ENCODE assay signal across 10 mouse cellular contexts in the genomic region with DNA sequence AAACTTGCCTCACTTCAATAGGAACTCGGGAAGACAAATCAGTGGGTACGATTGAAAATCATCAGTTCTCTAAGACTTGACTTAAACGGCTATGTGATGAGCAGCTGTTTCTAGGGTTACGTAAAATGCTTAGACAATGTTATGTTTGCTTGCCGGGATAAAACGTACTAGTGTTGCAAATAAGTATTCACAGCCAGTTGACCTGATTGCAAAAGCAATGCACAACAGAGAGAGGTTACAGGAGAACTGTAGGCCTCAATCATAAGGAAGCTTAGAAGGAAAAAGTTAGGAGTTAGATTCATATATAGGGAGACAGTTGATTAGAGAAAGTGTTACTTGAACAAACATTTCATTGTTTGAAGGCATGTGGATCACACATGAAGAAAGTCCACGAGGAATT. TPM values are rescaled to one million over a fixed set of nuclear protein-coding genes. Genes with fewer than 3 reads are reported as not detected.
A peak's percentile ranks its signal among the peaks of the same experiment; 100 is the strongest.
DNase-seq lines count a peak whose midpoint lies in the region; ATAC-seq and TF ChIP-seq lines count a peak whose summit lies in the region.
"Had no signal": no experiment of that assay in that cellular context is flagged by ENCODE, and none has a peak within 500 bp of the region (broad histone marks: within the 10 kb centered on the region; RNA-seq: fewer than 3 reads in every experiment).

No protein-coding gene starts in this region.

- H3K27ac ChIP-seq in hindbrain, embryonic 10.5 days, result no peak overlapping the region
- no peak overlapping the region for H3K27ac ChIP-seq in hindbrain, embryonic 11.5 days (ENCODE audit: low read depth, low read length)
- H3K27ac ChIP-seq in embryonic facial prominence, embryonic 12.5 days, result no peak overlapping the region
- H3K27ac ChIP-seq in hindbrain, embryonic 12.5 days, result no peak overlapping the region
- no peak overlapping the region for H3K27ac ChIP-seq in midbrain, embryonic 10.5 days (replicated peaks)
- H3K27ac ChIP-seq in cerebellum, adult 2 months (ENCODE audit: insufficient read depth, low read length), result no peak overlapping the region
- H3K27ac ChIP-seq: left cerebral cortex, adult 2 months had no signal

- no peaks in the 10 kb centered on the region for H3K36me3 ChIP-seq in hindbrain, embryonic 10.5 days
- H3K36me3 ChIP-seq in hindbrain, embryonic 11.5 days (ENCODE audit: control insufficient read depth, insufficient read depth, low read length), result no peaks in the 10 kb centered on the region
- no peaks in the 10 kb centered on the region for H3K36me3 ChIP-seq in embryonic facial prominence, embryonic 12.5 days
- no peaks in the 10 kb centered on the region for H3K36me3 ChIP-seq in hindbrain, embryonic 12.5 days
- no peaks in the 10 kb centered on the region for H3K36me3 ChIP-seq in midbrain, embryonic 10.5 days

- H3K9me3 ChIP-seq in hindbrain, embryonic 10.5 days, result no peaks in the 10 kb centered on the region
- H3K9me3 ChIP-seq in hindbrain, embryonic 11.5 days (ENCODE audit: control insufficient read depth, low read length), result no peaks in the 10 kb centered on the region
- no peaks in the 10 kb centered on the region for H3K9me3 ChIP-seq in embryonic facial prominence, embryonic 12.5 days
- no peaks in the 10 kb centered on the region for H3K9me3 ChIP-seq in hindbrain, embryonic 12.5 days (replicated peaks)
- no peaks in the 10 kb centered on the region for H3K9me3 ChIP-seq in midbrain, embryonic 10.5 days (replicated peaks)

- no peak for TF ChIP-seq POLR2A in cerebellum, adult 2 months (IDR thresholded peaks at IDR 0.05; ENCODE audit: borderline replicate concordance, insufficient read depth, low read length)

- no peaks in the 10 kb centered on the region for H3K27me3 ChIP-seq in hindbrain, embryonic 10.5 days (ENCODE audit: insufficient read depth, poor library complexity, severe bottlenecking)
- no peaks in the 10 kb centered on the region for H3K27me3 ChIP-seq in hindbrain, embryonic 11.5 days (ENCODE audit: control insufficient read depth, insufficient read depth, low read length)
- H3K27me3 ChIP-seq in embryonic facial prominence, embryonic 12.5 days, result no peaks in the 10 kb centered on the region
- no peaks in the 10 kb centered on the region for H3K27me3 ChIP-seq in hindbrain, embryonic 12.5 days
- H3K27me3 ChIP-seq in midbrain, embryonic 10.5 days (ENCODE audit: low read depth, poor library complexity, severe bottlenecking), result no peaks in the 10 kb centered on the region; the same call in 1 of the 2 replicates
- H3K27me3 ChIP-seq in cerebellum, adult 2 months (ENCODE audit: control insufficient read depth, insufficient read depth, low read length), result no peaks in the 10 kb centered on the region

- H3K4me1 ChIP-seq in hindbrain, embryonic 10.5 days (replicated peaks), result peaks cover 35% of the 10 kb centered on the region
- H3K4me1 ChIP-seq in hindbrain, embryonic 11.5 days (replicated peaks; ENCODE audit: control insufficient read depth, insufficient read depth, low read length), result 0 out of 2 replicates have a peak, but pooled peaks cover 3% of the 10 kb centered on the region
- peaks cover 35% of the 10 kb centered on the region for H3K4me1 ChIP-seq in embryonic facial prominence, embryonic 12.5 days
- peaks cover 32% of the 10 kb centered on the region for H3K4me1 ChIP-seq in hindbrain, embryonic 12.5 days
- peaks cover 42% of the 10 kb centered on the region for H3K4me1 ChIP-seq in midbrain, embryonic 10.5 days
- H3K4me1 ChIP-seq in cerebellum, adult 2 months (ENCODE audit: control insufficient read depth, insufficient read depth, low read length), result peaks cover 5% of the 10 kb centered on the region; the same call in 1 of the 2 replicates

- 81% methylated on average over 7 of the region's 7 CpGs for WGBS in hindbrain, embryonic 10.5 days
- 83% methylated on average over 7 of the region's 7 CpGs for WGBS in hindbrain, embryonic 11.5 days
- WGBS in embryonic facial prominence, embryonic 12.5 days, result 62% methylated on average over 7 of the region's 7 CpGs
- WGBS in hindbrain, embryonic 12.5 days, result 76% methylated on average over 7 of the region's 7 CpGs
- 89% methylated on average over 7 of the region's 7 CpGs for WGBS in midbrain, embryonic 10.5 days
- WGBS in cerebellum, adult 2 months, result 57% methylated on average over 7 of the region's 7 CpGs

- H3K4me2 ChIP-seq in hindbrain, embryonic 11.5 days (replicated peaks; ENCODE audit: low read depth, low read length), result no peak overlapping the region
- H3K4me2 ChIP-seq in embryonic facial prominence, embryonic 12.5 days (replicated peaks), result peak overlapping the region; percentile 76; the same call in 1 of the 2 replicates
- H3K4me2 ChIP-seq in hindbrain, embryonic 12.5 days (replicated peaks), result peak overlapping the region; percentile 85; the same call in 1 of the 2 replicates

- peak overlapping the region; percentile 96; the same call in 1 of the 2 replicates for H3K4me3 ChIP-seq in hindbrain, embryonic 10.5 days
- H3K4me3 ChIP-seq in hindbrain, embryonic 11.5 days (ENCODE audit: low read depth, low read length), result no peak overlapping the region
- no peak overlapping the region for H3K4me3 ChIP-seq in embryonic facial prominence, embryonic 12.5 days
- no peak overlapping the region for H3K4me3 ChIP-seq in hindbrain, embryonic 12.5 days
- peak overlapping the region; percentile 91; the same call in 1 of the 2 replicates for H3K4me3 ChIP-seq in midbrain, embryonic 10.5 days
- no peak overlapping the region for H3K4me3 ChIP-seq in cerebellum, adult 2 months (replicated peaks; ENCODE audit: insufficient read depth, low read depth, low read length)

- TF ChIP-seq CTCF in cerebellum, adult 2 months (IDR thresholded peaks at IDR 0.05; ENCODE audit: borderline replicate concordance, insufficient read depth, low read depth, low read length), result no peak

- no peak for DNase-seq in hindbrain, embryonic 10.5 days (ENCODE audit: low spot score)
- no peak for DNase-seq in hindbrain, embryonic 11.5 days (ENCODE audit: low spot score)
- DNase-seq in midbrain, embryonic 10.5 days (ENCODE audit: low spot score), result no peak
- DNase-seq in cerebellum, adult 2 months, result no peak
- DNase-seq in gastrocnemius, postnatal 10 days, result no peak
- DNase-seq in gastrocnemius, adult 18-20 months (ENCODE audit: low spot score), result no peak
- DNase-seq: cerebellum, adult 11 months had no signal

- no peak overlapping the region for H3K9ac ChIP-seq in hindbrain, embryonic 11.5 days (ENCODE audit: low read depth, low read length)
- H3K9ac ChIP-seq in embryonic facial prominence, embryonic 12.5 days, result no peak overlapping the region
- H3K9ac ChIP-seq in hindbrain, embryonic 12.5 days, result no peak overlapping the region

- no peak for ATAC-seq in hindbrain, embryonic 11.5 days (ENCODE audit: low FRiP score)
- ATAC-seq in embryonic facial prominence, embryonic 12.5 days (ENCODE audit: insufficient number of reproducible peaks, insufficient read depth, low FRiP score, low TSS enrichment), result no peak
- ATAC-seq in hindbrain, embryonic 12.5 days (ENCODE audit: low FRiP score), result no peak

RNA-seq across cellular contexts. Expression of a gene that starts 2.2 kb away (rescaled TPM):
- polyA plus RNA-seq in hindbrain, embryonic 10.5 days (2016; fragmentation: Nextera tagmentation; extraction: Ambion mirVana), result 38.1 and 38.3 TPM in 2 replicates
- 51.7 and 57.6 TPM in 2 replicates for polyA plus RNA-seq in hindbrain, embryonic 11.5 days (2014; fragmentation: Nextera tagmentation; extraction: Ambion mirVana)
- 45.8 and 46.8 TPM in 2 replicates for polyA plus RNA-seq in embryonic facial prominence, embryonic 12.5 days (2016; fragmentation: Nextera tagmentation; extraction: Ambion mirVana)
- 57.3 and 58.0 TPM in 2 replicates for polyA plus RNA-seq in hindbrain, embryonic 12.5 days (2016; fragmentation: Nextera tagmentation; extraction: Ambion mirVana)
- polyA plus RNA-seq in midbrain, embryonic 10.5 days (2016; fragmentation: Nextera tagmentation; extraction: Ambion mirVana), result 37.9 and 41.9 TPM in 2 replicates
- polyA plus RNA-seq in cerebellum, adult 2 months (2012; rRNA removed), result 24.4 and 26.0 TPM in 2 replicates
- 10 to 100 TPM; 11.0 to 14.5 TPM for total RNA-seq in gastrocnemius, postnatal 10 days (2021)
- total RNA-seq in gastrocnemius, adult 18-20 months (2021), result 10 to 100 TPM; 10.0 to 13.3 TPM

Comparison
In these comparisons a context has a peak if more than half of its experiments do, and no peak if none do; other contexts are left out.
1. H3K4me3 ChIP-seq: peak in hindbrain, embryonic 10.5 days (single experiment) and midbrain, embryonic 10.5 days (single experiment); none in hindbrain, embryonic 11.5 days (single experiment), embryonic facial prominence, embryonic 12.5 days (single experiment), hindbrain, embryonic 12.5 days (single experiment) and cerebellum, adult 2 months (single experiment).